Mouse (Mus musculus) forebrain, postnatal 0 days (tissue): ENCODE results near the gene Msi2. TPM values are rescaled to one million over a fixed set of nuclear protein-coding genes. Genes with fewer than 3 reads are reported as not detected.

ENCODE experiments used
- ATAC-seq: fragments of 200-750 bp; cut with Nextera tagmentation; 2 replicates; pipeline ENCODE4 v1.8.0; 2017; ENCODE audit warnings: mild to moderate bottlenecking, moderate library complexity
- DNase-seq: peaks from one replicate; pipeline ENCODE4 v3.0.0-alpha.2; 2015
- H3K27ac ChIP-seq: fragments of 300-500 bp; sonication (generic); 2 replicates; pipeline ENCODE4 v1.5.1; 2014; ENCODE audit warnings: low read depth, mild to moderate bottlenecking, antibody characterized with exemption, low read length, moderate library complexity, mixed read lengths
- H3K27me3 ChIP-seq: fragments of 300-500 bp; sonication (generic); 2 replicates; pipeline ENCODE4 v1.6.1; 2014; ENCODE audit warnings: mild to moderate bottlenecking, low read length, mixed read lengths; ENCODE audit not compliant: insufficient read depth
- H3K36me3 ChIP-seq: fragments of 300-500 bp; sonication (generic); 2 replicates; pipeline ENCODE4 v1.6.1; 2014; ENCODE audit warnings: mild to moderate bottlenecking, moderate library complexity; ENCODE audit not compliant: insufficient read depth
- H3K4me1 ChIP-seq: fragments of 300-500 bp; sonication (generic); 2 replicates; pipeline ENCODE4 v1.6.1; 2014; ENCODE audit warnings: antibody characterized with exemption; ENCODE audit not compliant: insufficient read depth
- H3K4me2 ChIP-seq: fragments of 300-500 bp; sonication (generic); 2 replicates; pipeline ENCODE4 v1.6.1; 2014; ENCODE audit warnings: low read depth, mild to moderate bottlenecking, moderate library complexity
- H3K4me3 ChIP-seq: fragments of 300-500 bp; sonication (generic); 2 replicates; pipeline ENCODE4 v1.5.1; 2014; ENCODE audit warnings: low read depth, low read length, mixed read lengths
- H3K9ac ChIP-seq: fragments of 300-500 bp; sonication (generic); 2 replicates; pipeline ENCODE4 v1.6.1; 2014; ENCODE audit warnings: mild to moderate bottlenecking
- H3K9me3 ChIP-seq: fragments of 300-500 bp; sonication (generic); 2 replicates; pipeline ENCODE4 v1.6.1; 2016; ENCODE audit warnings: low read length
- CTCF ChIP-seq: sonication (generic); IDR thresholded peaks from 2 replicates; pipeline ENCODE4 v1.5.1; 2016; ENCODE audit warnings: antibody characterized with exemption, control low read depth, low read depth
- WGBS: fragments of 180-500 bp; shearing (Covaris S2); extraction: QIAGEN DNeasy Blood & Tissue Kit; methylation state at CpG from one replicate; pipeline ENCODE4 v1.1.7; 2014; 5-methylcytosine and 5-hydroxymethylcytosine counted together
- polyA plus RNA-seq: library from polyadenylated mRNA; unstranded; fragments of >200 nt; fragmentation: Nextera tagmentation; extraction: Ambion mirVana; gene quantifications from 2 replicates; pipeline ENCODE4 v1.2.1, GENCODE M21; 2015
- total RNA-seq: library from RNA; depleted of rRNA; stranded (reverse); fragments of >200 nt; gene quantifications from 2 replicates; pipeline ENCODE4 v1.2.3, GENCODE M21; 2014

The Msi2 gene
- total and polyA plus RNA-seq, 2 experiments from 2014 or later, result 18.5 to 107 TPM

GRCm38 (mm10) chr11:88356016-88356415, 362.3 kb downstream of the Msi2 start:
- Histone ChIP-seq H3K27me3 (no peaks in the 10 kb centered on the region), H3K4me3 (no peak overlapping the region), H3K4me1 (peaks cover 14% of the 10 kb centered on the region), H3K36me3 (no peaks in the 10 kb centered on the region), H3K4me2 (no peak overlapping the region), H3K9ac (no peak overlapping the region), H3K9me3 (no peaks in the 10 kb centered on the region), H3K27ac (peak overlapping the region; percentile 75)
- 68% methylated on average over 12 of the region's 12 CpGs for WGBS
- no peak for ATAC-seq
- no peak for TF ChIP-seq CTCF
- DNase-seq, result no peak

DNA sequence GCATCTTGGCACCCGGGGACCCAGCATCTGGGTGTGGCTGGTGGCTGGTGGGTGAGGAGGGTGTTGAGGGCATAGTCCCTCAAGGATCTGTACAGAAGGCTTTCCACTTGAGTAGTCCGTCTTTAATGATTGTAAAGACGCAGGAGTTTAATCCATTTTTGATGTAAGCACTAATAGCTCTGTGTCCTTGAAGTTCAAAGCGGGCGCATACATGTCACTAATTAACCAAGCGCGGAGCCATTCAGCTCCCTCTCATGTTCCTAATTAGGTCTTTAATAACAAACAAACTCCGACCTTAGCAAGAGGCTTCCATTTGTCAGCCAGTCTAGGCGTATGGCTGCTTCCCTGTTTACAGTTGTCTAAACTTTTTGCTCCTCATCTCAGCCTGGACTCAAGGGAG, 363.5 kb downstream of the Msi2 start:
- H3K4me3 ChIP-seq, result no peak overlapping the region
- no peak for ATAC-seq
- no peak for DNase-seq
- H3K36me3 ChIP-seq, result no peaks in the 10 kb centered on the region
- peaks cover 14% of the 10 kb centered on the region for H3K4me1 ChIP-seq
- TF ChIP-seq CTCF, result no peak
- WGBS, result 40% methylated on average over 9 of the region's 9 CpGs
- H3K27me3 ChIP-seq, result no peaks in the 10 kb centered on the region
- no peak overlapping the region for H3K27ac ChIP-seq
- H3K4me2 ChIP-seq, result no peak overlapping the region
- no peaks in the 10 kb centered on the region for H3K9me3 ChIP-seq
- H3K9ac ChIP-seq, result no peak overlapping the region

- Histone ChIP-seq H3K9me3 (no peaks in the 10 kb centered on the region), H3K36me3 (no peaks in the 10 kb centered on the region), H3K4me3 (no peak overlapping the region), H3K27ac (no peak overlapping the region), H3K27me3 (no peaks in the 10 kb centered on the region), H3K4me1 (peaks cover 4% of the 10 kb centered on the region; the same call in 1 of the 2 replicates), H3K4me2 (no peak overlapping the region), H3K9ac (no peak overlapping the region)
- 75% methylated on average over 3 of the region's 3 CpGs for whole genome bisulfite sequencing
- TF ChIP-seq CTCF, result no peak
- no peak for ATAC-seq
- peak; percentile 22 for DNase-seq
Observed at GRCm38 (mm10) chr11:88351722-88352473, 366.4 kb downstream of the Msi2 start.

- no peak overlapping the region for H3K9ac ChIP-seq
- no peaks in the 10 kb centered on the region for H3K9me3 ChIP-seq
- H3K4me2 ChIP-seq, result peak overlapping the region; percentile 34
- WGBS, result 37% methylated on average over 23 of the region's 23 CpGs
- ATAC-seq, result peak; percentile 59
- H3K4me1 ChIP-seq, result no peaks in the 10 kb centered on the region
- DNase-seq, result peak; percentile 25
- no peaks in the 10 kb centered on the region for H3K36me3 ChIP-seq
- no peaks in the 10 kb centered on the region for H3K27me3 ChIP-seq
- no peak overlapping the region for H3K27ac ChIP-seq
- no peak for TF ChIP-seq CTCF
- H3K4me3 ChIP-seq, result no peak overlapping the region
Observed at GRCm38 (mm10) chr11:88348690-88349089, 369.6 kb downstream of the Msi2 start.

GRCm38 (mm10) chr11:88348056-88348455, 370.3 kb downstream of the Msi2 start:
- TF ChIP-seq CTCF, result no peak
- H3K4me3 ChIP-seq, result no peak overlapping the region
- WGBS, result 27% methylated on average over 3 of the region's 3 CpGs

GRCm38 (mm10) chr11:88346066-88346465, 372.2 kb downstream of the Msi2 start:
- H3K27ac ChIP-seq, result no peak overlapping the region
- no peak overlapping the region for H3K4me2 ChIP-seq
- no peaks in the 10 kb centered on the region for H3K9me3 ChIP-seq
- no peaks in the 10 kb centered on the region for H3K36me3 ChIP-seq
- H3K4me3 ChIP-seq, result no peak overlapping the region
- DNase-seq (no peak), ATAC-seq (no peak)
- no peaks in the 10 kb centered on the region for H3K27me3 ChIP-seq
- 61% methylated on average over 5 of the region's 5 CpGs for WGBS
- no peak overlapping the region for H3K9ac ChIP-seq
- no peaks in the 10 kb centered on the region for H3K4me1 ChIP-seq
- TF ChIP-seq CTCF, result no peak

More at GRCm38 (mm10) chr11:88348056-88348455, 370.3 kb downstream of the Msi2 start:
- H3K4me2 ChIP-seq, result no peak overlapping the region
- H3K9me3 ChIP-seq, result no peaks in the 10 kb centered on the region
- no peak overlapping the region for H3K9ac ChIP-seq
- H3K27ac ChIP-seq, result no peak overlapping the region
- H3K36me3 ChIP-seq, result no peaks in the 10 kb centered on the region
- no peaks in the 10 kb centered on the region for H3K27me3 ChIP-seq
- no peak for ATAC-seq
- H3K4me1 ChIP-seq, result no peaks in the 10 kb centered on the region
- DNase-seq, result no peak

DNA sequence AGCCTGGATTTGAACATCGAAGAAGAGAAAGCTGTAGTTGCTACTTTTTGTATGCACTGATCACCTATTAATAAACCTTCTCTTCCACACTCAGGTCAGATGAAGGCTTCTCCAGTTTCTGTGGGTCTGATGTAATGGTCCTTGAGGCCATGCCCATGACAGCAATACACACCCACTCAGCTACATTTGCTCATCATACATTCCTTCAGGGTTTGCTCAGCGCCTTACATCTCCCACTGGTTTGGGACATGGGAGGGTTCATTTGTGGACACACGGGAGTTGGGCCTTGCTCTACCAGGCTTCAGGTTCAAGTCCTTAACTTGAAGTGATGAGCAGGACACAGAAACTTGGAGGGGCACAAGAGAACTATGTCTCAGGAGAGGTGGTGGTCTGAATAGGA, 380.4 kb downstream of the Msi2 start:
- H3K27me3 ChIP-seq, result no peaks in the 10 kb centered on the region
- H3K27ac ChIP-seq, result no peak overlapping the region
- no peak overlapping the region for H3K4me3 ChIP-seq
- ATAC-seq, result no peak
- no peak for TF ChIP-seq CTCF
- H3K4me1 ChIP-seq, result no peaks in the 10 kb centered on the region
- H3K36me3 ChIP-seq, result no peaks in the 10 kb centered on the region
- 96% methylated on average over 3 of the region's 3 CpGs for WGBS
- H3K4me2 ChIP-seq, result no peak overlapping the region
- H3K9ac ChIP-seq, result no peak overlapping the region
- no peak for DNase-seq
- no peaks in the 10 kb centered on the region for H3K9me3 ChIP-seq
